Mouse (Mus musculus) midbrain, postnatal 0 days (tissue): ENCODE measurements around the gene Rab24. TPM values are rescaled to one million over a fixed set of nuclear protein-coding genes. Genes with fewer than 3 reads are reported as not detected.

ENCODE experiments used
- ATAC-seq: fragments of 200-750 bp; cut with Nextera tagmentation; 2 replicates; pipeline ENCODE4 v1.8.0; 2017; ENCODE audit warnings: moderate number of reproducible peaks, mild to moderate bottlenecking, moderate TSS enrichment, moderate library complexity; ENCODE audit not compliant: low FRiP score
- DNase-seq: peaks from one replicate; pipeline ENCODE4 v3.0.0-alpha.2; 2015; ENCODE audit warnings: low spot score
- H3K27ac ChIP-seq: fragments of 300-500 bp; sonication (generic); 2 replicates; pipeline ENCODE4 v1.5.1; 2014; ENCODE audit warnings: low read depth, mild to moderate bottlenecking, low read length, mixed read lengths
- H3K27me3 ChIP-seq: fragments of 300-500 bp; sonication (generic); 2 replicates; pipeline ENCODE4 v1.6.1; 2014; ENCODE audit warnings: low read length, control low read depth, mixed read lengths; ENCODE audit not compliant: insufficient read depth
- H3K36me3 ChIP-seq: fragments of 300-500 bp; sonication (generic); 2 replicates; pipeline ENCODE4 v1.6.1; 2014; ENCODE audit warnings: low read length, control low read depth, mixed read lengths; ENCODE audit not compliant: insufficient read depth
- H3K4me1 ChIP-seq: fragments of 300-500 bp; sonication (generic); 2 replicates; pipeline ENCODE4 v1.6.1; 2014; ENCODE audit warnings: mild to moderate bottlenecking, control low read depth, antibody characterized with exemption, low read length, mixed read lengths; ENCODE audit not compliant: insufficient read depth
- H3K4me2 ChIP-seq: fragments of 300-500 bp; sonication (generic); 2 replicates; pipeline ENCODE4 v1.6.1; 2014; ENCODE audit warnings: low read depth, mild to moderate bottlenecking, low read length, mixed read lengths; ENCODE audit not compliant: poor library complexity, severe bottlenecking
- H3K4me3 ChIP-seq: fragments of 300-500 bp; sonication (generic); 2 replicates; pipeline ENCODE4 v1.5.1; 2014; ENCODE audit warnings: low read depth, mild to moderate bottlenecking, low read length, moderate library complexity
- H3K9ac ChIP-seq: fragments of 300-500 bp; sonication (generic); replicated peaks from 2 replicates; pipeline ENCODE4 v1.6.1; 2014; ENCODE audit warnings: mild to moderate bottlenecking, low read length, moderate library complexity, mixed read lengths; ENCODE audit not compliant: poor library complexity, severe bottlenecking
- H3K9me3 ChIP-seq: fragments of 300-500 bp; sonication (generic); 2 replicates; pipeline ENCODE4 v1.6.1; 2016; ENCODE audit warnings: low read length, control low read depth
- CTCF ChIP-seq: IDR thresholded peaks from 2 replicates; pipeline ENCODE4 v1.5.1; 2016; ENCODE audit warnings: antibody characterized with exemption, mild to moderate bottlenecking
- WGBS: fragments of 180-500 bp; shearing (Covaris S2); extraction: QIAGEN DNeasy Blood & Tissue Kit; methylation state at CpG from one replicate; pipeline ENCODE4 v1.1.7; 2014; 5-methylcytosine and 5-hydroxymethylcytosine counted together
- polyA plus RNA-seq: library from polyadenylated mRNA; unstranded; fragments of >200 nt; fragmentation: Nextera tagmentation; extraction: Ambion mirVana; gene quantifications from 2 replicates; pipeline ENCODE4 v1.2.1, GENCODE M21; 2015
- total RNA-seq: library from RNA; depleted of rRNA; stranded (reverse); fragments of >200 nt; gene quantifications from 2 replicates; pipeline ENCODE4 v1.2.3, GENCODE M21; 2014; rRNA removed

Rab24 gene
- 70.0 and 88.1 TPM in 2 replicates for total RNA-seq
- 83.2 and 84.2 TPM in 2 replicates for polyA plus RNA-seq

DNA sequence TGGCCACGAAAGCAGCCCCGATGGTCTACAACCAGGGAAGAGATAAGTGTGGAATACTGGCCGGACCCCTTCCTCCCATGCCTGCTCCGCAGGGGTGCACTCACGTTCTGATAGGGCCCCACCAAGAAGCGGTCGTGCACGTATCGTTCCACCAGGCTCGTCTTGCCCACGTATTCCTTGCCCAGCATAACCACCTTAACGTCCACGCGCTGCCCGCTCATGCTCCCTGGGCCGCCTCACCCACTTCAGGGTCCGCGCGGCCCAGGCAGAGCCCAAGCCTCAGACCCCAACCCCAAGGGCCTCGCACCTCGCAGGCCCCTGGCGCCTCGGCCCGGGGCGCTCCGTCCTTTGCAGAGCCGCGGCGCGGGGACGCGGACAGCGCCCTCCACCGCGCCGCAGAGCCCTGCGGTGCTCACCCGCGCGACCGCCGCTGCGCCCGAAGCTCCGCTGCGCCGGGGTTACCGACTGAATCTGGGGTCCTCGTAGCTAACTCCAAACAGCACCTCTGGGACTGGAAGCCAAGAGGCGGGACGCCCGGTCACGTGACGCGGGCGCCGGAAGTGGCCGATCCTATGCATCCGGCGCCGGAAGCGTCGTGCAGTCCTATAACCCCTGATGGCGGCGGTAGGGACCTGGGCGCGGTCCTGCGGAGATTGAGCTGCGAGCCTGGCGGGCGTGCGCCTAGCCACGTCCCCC is at the start of gene Rab24:
TSS of gene Rab24 (minus strand) at position 513 of the 696 bp plus-strand sequence.
- Histone ChIP-seq H3K4me2 (peak within 1 kb of the TSS; percentile 86), H3K36me3 (peaks cover 23% of the 10 kb centered on the region), H3K9ac (peak within 1 kb of the TSS; percentile 91), H3K27ac (peak within 1 kb of the TSS; percentile 76), H3K27me3 (no peaks in the 10 kb centered on the region), H3K9me3 (no peaks in the 10 kb centered on the region), H3K4me1 (peaks cover 11% of the 10 kb centered on the region), H3K4me3 (peak within 1 kb of the TSS; percentile 99)
- DNase-seq (peak; percentile 96), ATAC-seq (peak; percentile 87)
- WGBS, result under 1% methylated on average over 73 of the region's 73 CpGs
- no peak for TF ChIP-seq CTCF

DNA sequence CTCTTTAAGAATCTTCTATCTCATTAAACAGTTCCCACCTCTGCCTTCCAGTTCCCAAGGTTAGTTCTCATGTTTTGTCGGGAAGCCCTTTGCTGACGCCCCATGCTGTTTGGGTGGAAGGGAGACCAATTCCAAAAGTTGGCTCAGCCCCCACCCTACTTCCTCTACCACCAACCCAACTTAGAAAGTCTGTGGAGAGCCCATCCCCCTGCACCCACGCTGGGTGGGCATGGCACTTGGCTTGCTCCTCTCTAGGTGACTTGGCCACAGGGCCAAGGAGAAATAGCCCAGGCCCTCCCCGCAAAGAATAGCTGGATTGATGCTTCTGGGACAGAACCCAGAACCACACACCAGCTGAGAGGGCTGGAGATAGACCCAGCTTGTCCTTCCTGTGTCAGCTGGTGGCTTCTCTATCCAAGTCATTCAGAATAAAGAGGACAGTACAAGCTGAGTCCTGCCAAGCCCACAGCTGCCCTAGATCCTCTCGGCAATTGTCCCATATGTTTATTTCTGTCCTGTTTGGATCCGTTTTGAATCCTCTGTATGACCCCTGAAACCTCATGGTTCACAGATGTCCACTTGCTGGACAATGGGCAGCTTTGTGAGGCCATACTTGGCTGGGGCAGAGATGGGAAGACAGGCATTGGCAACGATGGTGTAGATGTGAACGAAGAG is 49.4 kb upstream of the Rab24 start:
- H3K27me3 ChIP-seq, result 0 out of 2 replicates have a peak, but pooled peaks cover 10% of the 10 kb centered on the region
- no peak overlapping the region for H3K27ac ChIP-seq
- 82% methylated on average over 8 of the region's 8 CpGs for WGBS
- DNase-seq, result peak; percentile 39
- H3K9me3 ChIP-seq, result no peaks in the 10 kb centered on the region
- H3K4me3 ChIP-seq, result no peak overlapping the region
- no peak for TF ChIP-seq CTCF
- no peaks in the 10 kb centered on the region for H3K36me3 ChIP-seq
- ATAC-seq, result no peak; the same call in 1 of the 2 replicates
- no peak overlapping the region for H3K9ac ChIP-seq
- no peaks in the 10 kb centered on the region for H3K4me1 ChIP-seq
- no peak overlapping the region for H3K4me2 ChIP-seq

DNA sequence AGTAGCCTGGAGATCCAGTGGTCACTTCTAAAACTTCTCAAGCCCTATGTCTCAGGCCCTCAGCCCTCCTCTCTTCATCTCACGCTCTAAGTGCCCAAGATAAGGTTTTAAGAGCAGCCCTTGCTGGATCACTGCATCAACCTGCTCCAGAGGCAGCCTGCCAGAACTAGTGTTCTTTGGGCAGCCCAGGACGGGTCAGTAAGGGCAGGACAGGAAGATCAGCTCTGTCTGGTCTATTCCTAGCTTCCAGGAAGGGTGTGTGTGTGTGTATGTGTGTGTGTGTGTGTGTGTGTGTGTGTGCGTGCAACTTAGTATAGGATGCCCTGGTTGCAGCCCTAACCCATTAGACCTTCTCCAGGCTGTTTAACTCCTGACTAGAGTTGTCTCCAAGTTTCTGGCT is 48.5 kb upstream of the Rab24 start:
- DNase-seq, result no peak
- Histone ChIP-seq H3K9me3 (no peaks in the 10 kb centered on the region), H3K4me2 (no peak overlapping the region), H3K27me3 (0 out of 2 replicates have a peak, but pooled peaks cover 6% of the 10 kb centered on the region), H3K4me1 (no peaks in the 10 kb centered on the region), H3K9ac (no peak overlapping the region), H3K36me3 (no peaks in the 10 kb centered on the region), H3K27ac (no peak overlapping the region), H3K4me3 (no peak overlapping the region)
- ATAC-seq, result no peak
- 68% methylated on average over 3 of the region's 3 CpGs for WGBS
- TF ChIP-seq CTCF, result no peak

DNA sequence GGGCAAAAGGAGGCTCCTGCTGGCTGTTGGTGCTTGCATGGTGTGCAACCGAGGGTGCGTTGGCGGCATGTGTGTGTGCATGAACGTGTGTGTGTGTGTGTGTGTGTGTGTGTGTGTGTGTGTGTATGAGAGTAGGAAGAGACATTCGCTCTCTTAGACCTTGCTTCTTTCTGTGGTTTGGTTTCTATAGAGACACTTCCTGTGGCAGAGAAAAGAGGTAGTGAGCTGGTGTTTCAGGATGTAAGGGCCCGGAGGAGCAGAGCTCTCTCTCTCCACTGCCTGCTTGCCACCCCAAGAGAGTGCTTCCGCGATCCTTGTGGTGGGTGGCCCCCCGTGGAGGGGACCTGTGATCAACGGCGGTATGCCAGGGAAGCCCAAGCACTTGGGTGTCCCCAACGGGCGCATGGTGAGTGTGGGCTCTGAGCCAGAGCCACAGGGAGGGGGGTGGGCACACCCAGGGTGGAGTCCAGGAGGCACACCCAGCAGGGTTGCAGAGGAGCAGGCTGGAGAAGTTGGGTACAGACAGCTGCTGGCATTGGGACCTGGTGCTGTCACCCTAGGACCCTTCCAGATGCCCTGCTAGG is 47.9 kb upstream of the Rab24 start, which contains the start of gene Rgs14:
TSS of gene Rgs14 (plus strand) at position 202 of the 584 bp plus-strand sequence.
- ATAC-seq (no peak), DNase-seq (no peak)
- H3K4me2 ChIP-seq, result no peak within 1 kb of the TSS
- H3K27ac ChIP-seq, result no peak within 1 kb of the TSS
- WGBS, result 62% methylated on average over 13 of the region's 13 CpGs
- H3K4me3 ChIP-seq, result no peak within 1 kb of the TSS
- TF ChIP-seq CTCF, result no peak
- H3K9ac ChIP-seq, result no peak within 1 kb of the TSS
- H3K9me3 ChIP-seq, result no peaks in the 10 kb centered on the region
- 0 out of 2 replicates have a peak, but pooled peaks cover 6% of the 10 kb centered on the region for H3K27me3 ChIP-seq
- H3K4me1 ChIP-seq, result no peaks in the 10 kb centered on the region
- no peaks in the 10 kb centered on the region for H3K36me3 ChIP-seq

DNA sequence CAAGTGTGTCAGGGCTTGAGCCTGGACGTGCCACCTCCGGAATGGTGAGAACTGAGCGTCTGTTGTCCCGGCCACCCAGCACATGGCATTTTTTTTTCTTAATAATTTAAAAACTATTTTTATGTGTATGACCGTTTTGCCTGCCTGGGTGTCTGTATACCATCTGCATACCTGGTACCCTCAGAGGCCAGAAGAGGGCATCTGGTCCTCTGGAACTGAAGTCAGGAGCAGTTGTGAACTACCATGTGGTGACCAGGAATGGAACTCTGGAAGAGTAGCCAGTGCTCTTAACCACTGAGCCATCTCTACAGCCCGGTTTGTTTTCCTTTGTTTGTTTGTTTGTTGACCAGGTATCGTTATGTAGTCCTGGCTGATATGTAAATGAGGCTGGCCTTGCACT is 46.7 kb upstream of the Rab24 start:
- H3K27me3 ChIP-seq, result 0 out of 2 replicates have a peak, but pooled peaks cover 6% of the 10 kb centered on the region
- peak; percentile 11; the same call in 1 of the 2 replicates for TF ChIP-seq CTCF
- 88% methylated on average over 7 of the region's 7 CpGs for WGBS
- ATAC-seq (no peak), DNase-seq (no peak)
- H3K9ac ChIP-seq, result no peak overlapping the region
- no peaks in the 10 kb centered on the region for H3K9me3 ChIP-seq
- no peak overlapping the region for H3K27ac ChIP-seq
- no peak overlapping the region for H3K4me2 ChIP-seq
- H3K36me3 ChIP-seq, result no peaks in the 10 kb centered on the region
- no peak overlapping the region for H3K4me3 ChIP-seq
- no peaks in the 10 kb centered on the region for H3K4me1 ChIP-seq
